Mouse (Mus musculus) embryonic facial prominence, embryonic 14.5 days (tissue): Measurements from ENCODE around the gene Nr6a1. TPM values are rescaled to one million over a fixed set of nuclear protein-coding genes. Genes with fewer than 3 reads are reported as not detected.

Experiments used
- ATAC-seq: fragments of 200-750 bp; cut with Nextera tagmentation; 2 replicates; pipeline ENCODE4 v1.8.0; 2017; ENCODE audit warnings: low read depth, moderate number of reproducible peaks, moderate TSS enrichment
- DNase-seq: peaks from one replicate; pipeline ENCODE4 v3.0.0-alpha.2; 2015; ENCODE audit warnings: low spot score
- H3K27ac ChIP-seq: fragments of 300-500 bp; sonication (generic); replicated peaks from 2 replicates; pipeline ENCODE4 v1.5.1; 2014; ENCODE audit warnings: low read depth, mild to moderate bottlenecking, low read length, moderate library complexity
- H3K27me3 ChIP-seq: fragments of 300-500 bp; sonication (generic); replicated peaks from 2 replicates; pipeline ENCODE4 v1.6.1; 2014; ENCODE audit warnings: low read length; ENCODE audit not compliant: control insufficient read depth, insufficient read depth
- H3K36me3 ChIP-seq: fragments of 300-500 bp; sonication (generic); 2 replicates; pipeline ENCODE4 v1.6.1; 2014; ENCODE audit warnings: low read length, mixed read lengths; ENCODE audit not compliant: control insufficient read depth, insufficient read depth
- H3K4me1 ChIP-seq: fragments of 300-500 bp; sonication (generic); 2 replicates; pipeline ENCODE4 v1.6.1; 2014; ENCODE audit warnings: antibody characterized with exemption, low read length; ENCODE audit not compliant: control insufficient read depth, insufficient read depth
- H3K4me2 ChIP-seq: fragments of 300-500 bp; sonication (generic); 2 replicates; pipeline ENCODE4 v1.6.1; 2014; ENCODE audit warnings: low read depth, mild to moderate bottlenecking, low read length, moderate library complexity, mixed read lengths
- H3K4me3 ChIP-seq: fragments of 300-500 bp; sonication (generic); 2 replicates; pipeline ENCODE4 v1.5.1; 2014; ENCODE audit warnings: low read depth, mild to moderate bottlenecking, low read length
- H3K9ac ChIP-seq: fragments of 300-500 bp; sonication (generic); 2 replicates; pipeline ENCODE4 v1.6.1; 2014; ENCODE audit warnings: low read depth, mild to moderate bottlenecking, low read length, moderate library complexity, mixed read lengths
- H3K9me3 ChIP-seq: fragments of 300-500 bp; sonication (generic); 2 replicates; pipeline ENCODE4 v1.6.1; 2016; ENCODE audit warnings: low read length; ENCODE audit not compliant: control insufficient read depth
- WGBS: fragments of 180-500 bp; shearing (Covaris S2); extraction: QIAGEN DNeasy Blood & Tissue Kit; methylation state at CpG from one replicate; pipeline ENCODE4 v1.1.7; 2014; 5-methylcytosine and 5-hydroxymethylcytosine counted together
- polyA plus RNA-seq: library from polyadenylated mRNA; unstranded; fragments of >200 nt; fragmentation: Nextera tagmentation; extraction: Ambion mirVana; gene quantifications from 2 replicates; pipeline ENCODE4 v1.2.1, GENCODE M21; 2014

Gene Nr6a1
- polyA plus RNA-seq, 1 experiment from 2014 or later: 1.7 TPM

- Histone ChIP-seq H3K9me3 (no peaks in the 10 kb centered on the region), H3K27me3 (no peaks in the 10 kb centered on the region), H3K4me2 (no peak overlapping the region), H3K36me3 (no peaks in the 10 kb centered on the region), H3K4me3 (no peak overlapping the region), H3K4me1 (no peaks in the 10 kb centered on the region), H3K9ac (no peak overlapping the region), H3K27ac (no peak overlapping the region)
- ATAC-seq (no peak), DNase-seq (no peak)
- 36% methylated on average over 4 of the region's 4 CpGs for WGBS
Measured at GRCm38 (mm10) chr2:38916947-38917691, 10.4 kb downstream of the Nr6a1 start.

GRCm38 (mm10) chr2:38914965-38915364 lies 12.5 kb downstream of the Nr6a1 start:
- H3K36me3 ChIP-seq: no peaks in the 10 kb centered on the region
- DNase-seq (no peak), ATAC-seq (no peak)
- no peaks in the 10 kb centered on the region for H3K9me3 ChIP-seq
- H3K27me3 ChIP-seq: no peaks in the 10 kb centered on the region
- no peak overlapping the region for H3K9ac ChIP-seq
- no peak overlapping the region for H3K4me3 ChIP-seq
- H3K4me1 ChIP-seq: no peaks in the 10 kb centered on the region
- WGBS: 36% methylated on average over 4 of the region's 4 CpGs
- no peak overlapping the region for H3K4me2 ChIP-seq
- no peak overlapping the region for H3K27ac ChIP-seq

- DNase-seq (no peak), ATAC-seq (no peak)
- Histone ChIP-seq H3K4me3 (no peak overlapping the region), H3K4me2 (no peak overlapping the region), H3K9ac (no peak overlapping the region), H3K27me3 (no peaks in the 10 kb centered on the region), H3K36me3 (no peaks in the 10 kb centered on the region), H3K27ac (no peak overlapping the region), H3K9me3 (no peaks in the 10 kb centered on the region), H3K4me1 (no peaks in the 10 kb centered on the region)
- WGBS: 60% methylated on average over 1 of the region's 1 CpGs
Measured at GRCm38 (mm10) chr2:38914517-38914916, 13.0 kb downstream of the Nr6a1 start.

- WGBS: 48% methylated on average over 1 of the region's 1 CpGs
- DNase-seq: no peak
- no peak overlapping the region for H3K4me2 ChIP-seq
- ATAC-seq: no peak
- no peaks in the 10 kb centered on the region for H3K27me3 ChIP-seq
- H3K4me1 ChIP-seq: no peaks in the 10 kb centered on the region
- H3K9ac ChIP-seq: no peak overlapping the region
- no peak overlapping the region for H3K27ac ChIP-seq
- H3K4me3 ChIP-seq: no peak overlapping the region
- no peaks in the 10 kb centered on the region for H3K36me3 ChIP-seq
- no peaks in the 10 kb centered on the region for H3K9me3 ChIP-seq
Measured at GRCm38 (mm10) chr2:38908604-38909003, 18.9 kb downstream of the Nr6a1 start.

GRCm38 (mm10) chr2:38906097-38906496 lies 21.4 kb downstream of the Nr6a1 start:
- no peaks in the 10 kb centered on the region for H3K9me3 ChIP-seq
- H3K27ac ChIP-seq: no peak overlapping the region
- 77% methylated on average over 5 of the region's 5 CpGs for WGBS
- no peak for DNase-seq
- no peak overlapping the region for H3K4me2 ChIP-seq
- no peak overlapping the region for H3K4me3 ChIP-seq
- ATAC-seq: no peak
- H3K36me3 ChIP-seq: no peaks in the 10 kb centered on the region
- H3K9ac ChIP-seq: no peak overlapping the region
- H3K4me1 ChIP-seq: no peaks in the 10 kb centered on the region
- no peaks in the 10 kb centered on the region for H3K27me3 ChIP-seq

- no peaks in the 10 kb centered on the region for H3K9me3 ChIP-seq
- no peak overlapping the region for H3K4me2 ChIP-seq
- ATAC-seq (no peak), DNase-seq (no peak)
- H3K4me3 ChIP-seq: no peak overlapping the region
- no peaks in the 10 kb centered on the region for H3K27me3 ChIP-seq
- no peak overlapping the region for H3K27ac ChIP-seq
- WGBS: 88% methylated on average over 1 of the region's 1 CpGs
- H3K9ac ChIP-seq: no peak overlapping the region
- H3K36me3 ChIP-seq: no peaks in the 10 kb centered on the region
- H3K4me1 ChIP-seq: no peaks in the 10 kb centered on the region
Measured at GRCm38 (mm10) chr2:38904290-38904689, 23.2 kb downstream of the Nr6a1 start.

GRCm38 (mm10) chr2:38902866-38903265 lies 24.6 kb downstream of the Nr6a1 start:
- no peaks in the 10 kb centered on the region for H3K9me3 ChIP-seq
- no peak overlapping the region for H3K4me3 ChIP-seq
- H3K27ac ChIP-seq: no peak overlapping the region
- H3K9ac ChIP-seq: no peak overlapping the region
- DNase-seq (no peak), ATAC-seq (no peak)
- H3K27me3 ChIP-seq: no peaks in the 10 kb centered on the region
- H3K4me1 ChIP-seq: no peaks in the 10 kb centered on the region
- H3K36me3 ChIP-seq: no peaks in the 10 kb centered on the region
- no peak overlapping the region for H3K4me2 ChIP-seq

- Histone ChIP-seq H3K4me2 (no peak overlapping the region), H3K4me1 (no peaks in the 10 kb centered on the region), H3K27me3 (no peaks in the 10 kb centered on the region), H3K4me3 (no peak overlapping the region), H3K9me3 (no peaks in the 10 kb centered on the region), H3K27ac (no peak overlapping the region), H3K36me3 (peaks cover 36% of the 10 kb centered on the region), H3K9ac (no peak overlapping the region)
- WGBS: 79% methylated on average over 5 of the region's 5 CpGs
- DNase-seq (no peak), ATAC-seq (no peak)
Measured at GRCm38 (mm10) chr2:38880907-38881672, 46.4 kb downstream of the Nr6a1 start.
